Mouse (Mus musculus) mouse trophoblast stem cell (cell line): ENCODE measurements around the gene Sycp2l.
"Not testable (repeated sequence)": the region's sequence is repeated elsewhere in the genome, so short reads cannot be mapped to it uniquely, and the experiment has no call there.

Experiments used
- in situ Hi-C, 2 experiments: fragments of 300-500 bp; cut with MseI, MboI; formaldehyde crosslinking; loops; 2 replicates in 1 of 2; 3 replicates in 1 of 2; pipeline ENCODE4 v1.15.1; 2025

Sycp2l gene

DNA sequence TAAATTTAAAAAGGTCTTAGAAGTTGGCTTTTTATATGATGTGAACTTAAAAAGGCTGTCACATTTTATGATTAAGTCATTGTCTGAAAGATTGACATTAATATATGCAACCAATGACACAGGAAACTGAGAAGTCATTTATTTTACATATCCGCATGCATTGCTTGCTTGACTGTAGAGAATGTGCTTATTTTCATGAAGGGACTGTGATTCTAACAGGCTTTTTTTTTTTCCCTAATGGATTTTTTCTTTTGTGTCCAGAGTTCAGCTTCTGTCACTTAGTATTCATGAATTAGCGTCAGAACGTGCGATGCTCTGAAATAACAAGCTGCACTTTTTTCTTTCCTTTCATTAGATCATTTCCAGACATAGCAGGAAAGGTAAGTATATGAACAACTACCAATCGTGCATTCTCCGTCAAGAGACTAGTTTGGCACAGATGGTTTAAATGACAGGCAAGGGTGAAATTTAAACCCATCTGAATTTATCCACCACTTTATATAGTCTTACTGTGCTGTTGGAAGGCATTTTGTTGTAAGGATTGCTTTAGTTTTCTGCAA is 9.6 kb downstream of the Sycp2l start:
- in situ Hi-C loops: no loop called here

DNA sequence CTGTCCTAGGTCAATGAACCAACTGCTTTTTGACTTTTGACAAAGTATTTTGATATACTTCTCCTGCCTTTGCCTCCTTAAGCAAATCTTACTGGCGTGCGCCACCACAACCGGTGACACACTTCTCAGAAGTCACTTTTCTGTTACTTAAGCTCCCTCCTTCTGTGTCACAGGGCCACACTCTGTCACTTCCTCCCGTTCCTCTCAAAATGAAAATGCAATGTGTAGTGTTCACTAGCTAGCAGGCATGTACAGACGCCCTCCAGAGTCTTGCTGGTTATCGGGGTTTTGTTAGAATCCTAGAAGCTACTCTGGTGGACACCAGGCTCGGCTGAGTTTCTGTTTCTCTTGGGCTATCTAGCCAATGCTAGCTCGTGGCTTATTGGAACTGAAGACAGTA is 14.2 kb downstream of the Sycp2l start:
- in situ Hi-C loops: no loop called here

DNA sequence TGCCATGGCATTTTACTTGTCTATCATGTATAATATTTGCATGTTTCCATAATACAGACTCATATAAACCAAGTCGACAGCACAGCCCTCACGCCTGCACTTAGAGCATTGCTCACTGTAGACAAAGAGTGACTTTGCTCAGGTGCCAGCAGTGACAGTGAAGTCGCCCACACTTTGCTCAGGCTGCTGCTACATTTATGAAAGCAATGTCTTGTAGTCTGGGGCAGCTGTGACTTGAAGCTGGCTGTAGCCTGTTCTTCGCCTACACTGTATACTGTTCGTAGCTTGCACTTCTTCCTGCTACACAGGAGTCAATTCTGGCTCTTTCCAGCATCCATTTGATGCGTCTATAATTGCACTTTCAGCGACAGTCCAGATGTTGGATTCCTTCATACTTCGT is 15.0 kb downstream of the Sycp2l start:
- in situ Hi-C loops: no loop called here

DNA sequence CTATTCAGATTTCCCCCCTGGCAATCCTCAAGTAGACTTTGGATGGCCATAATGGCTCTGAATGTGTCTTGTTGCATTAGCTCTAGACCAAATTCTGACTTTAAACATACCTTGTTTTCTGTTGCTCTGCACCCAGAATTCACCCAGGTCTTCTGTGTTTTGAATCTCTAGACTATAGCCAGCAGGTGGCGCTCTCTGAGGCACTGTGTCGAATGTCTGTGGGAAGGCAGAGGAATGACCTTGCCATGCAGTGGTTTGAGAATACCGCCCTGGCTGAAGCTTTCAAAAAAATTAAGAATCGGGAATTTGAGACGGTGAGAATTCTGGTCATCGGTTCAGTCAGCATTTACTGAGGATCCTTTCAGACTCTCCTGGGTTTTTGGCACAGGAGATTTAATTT is 20.8 kb downstream of the Sycp2l start:
- in situ Hi-C loops: loop anchor here (5.0 kb wide), 2 partner anchors 102 to 107 kb away; no protein-coding TSS in a partner anchor

DNA sequence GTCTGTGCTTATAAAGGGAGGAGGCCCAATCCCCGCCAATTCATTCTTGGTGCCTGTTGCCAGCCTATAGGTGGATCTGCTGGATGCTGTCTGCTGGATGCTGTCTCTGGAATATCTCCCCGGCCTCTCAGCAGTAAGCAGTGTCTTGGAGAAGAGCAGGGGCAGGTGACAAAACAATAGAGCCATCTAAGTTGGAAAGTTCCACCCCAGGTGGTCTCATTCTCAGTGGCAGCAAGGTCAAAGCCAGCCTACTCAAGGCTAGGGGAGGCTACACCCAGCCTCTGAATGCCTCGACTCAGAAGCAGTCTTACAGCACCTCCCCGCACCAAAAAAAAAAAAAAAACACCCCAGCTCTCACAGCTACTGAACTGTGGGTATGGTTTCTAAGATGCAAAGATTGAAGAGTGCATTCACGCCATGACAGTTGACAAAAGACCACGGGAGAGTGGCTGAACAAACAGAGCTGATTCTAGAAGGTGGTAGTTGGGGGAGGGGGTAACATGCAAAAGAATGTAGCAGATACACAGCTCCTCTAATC is 31.4 kb downstream of the Sycp2l start:
- in situ Hi-C loops: no loop called here

DNA sequence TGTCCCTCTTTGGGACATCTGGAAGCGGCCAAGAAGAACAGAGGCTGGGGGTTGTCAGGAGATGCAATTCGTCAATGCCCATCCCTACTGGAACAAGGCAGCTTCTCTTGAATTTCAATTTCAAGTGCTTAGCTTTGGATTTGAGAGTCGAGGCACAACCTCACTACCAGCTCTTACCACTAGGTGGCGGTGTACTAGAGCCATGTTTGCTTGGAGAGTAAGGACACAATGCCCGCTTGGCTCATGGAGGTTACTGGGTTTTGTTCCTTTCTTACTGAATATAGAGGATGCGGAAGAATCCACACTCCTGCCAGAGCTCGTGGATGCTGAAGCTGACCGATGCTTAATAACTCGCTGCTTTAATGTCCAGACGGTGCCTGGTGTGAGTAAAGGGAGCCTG is 32.2 kb downstream of the Sycp2l start:
- in situ Hi-C loops: no loop called here

DNA sequence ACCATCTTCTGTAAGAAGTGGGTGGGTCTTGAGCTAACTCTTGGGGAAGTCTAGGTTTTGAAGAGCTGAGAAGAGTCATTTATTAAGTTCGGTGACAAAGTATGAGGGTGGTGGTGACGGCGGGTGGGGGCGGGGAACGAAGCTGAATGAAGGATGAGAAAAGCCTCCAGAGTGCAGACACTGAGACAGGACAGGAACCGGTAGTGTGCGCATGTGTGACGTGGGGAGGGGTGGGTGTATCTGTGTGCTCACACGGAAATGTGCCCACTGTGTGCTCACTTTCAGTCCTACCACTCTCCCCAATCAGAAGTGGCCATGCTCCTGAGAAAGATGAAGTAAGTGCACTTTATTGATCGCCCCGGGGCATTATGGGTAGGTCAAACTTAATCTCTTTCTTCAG is 39.0 kb downstream of the Sycp2l start:
- in situ Hi-C loops: no loop called here

DNA sequence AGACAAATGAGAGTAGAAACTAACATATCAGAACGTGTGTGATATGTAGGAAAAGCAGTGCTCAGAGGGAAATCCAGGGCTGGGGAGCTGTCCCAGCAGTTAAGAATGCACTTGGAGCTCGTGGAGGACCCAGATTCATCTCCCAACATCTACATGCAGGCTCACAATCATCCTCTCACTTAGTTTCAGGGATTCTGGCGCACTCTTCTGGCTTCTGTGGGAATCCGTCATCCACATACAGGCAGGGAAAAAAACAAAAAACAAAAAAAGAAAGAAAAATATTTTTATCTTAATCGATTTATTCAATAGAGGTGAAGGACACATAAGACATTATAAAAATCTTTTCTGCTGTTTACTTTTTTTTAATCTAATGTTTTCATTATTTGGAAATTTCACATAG is 44.3 kb downstream of the Sycp2l start:
- in situ Hi-C loops: no loop called here

DNA sequence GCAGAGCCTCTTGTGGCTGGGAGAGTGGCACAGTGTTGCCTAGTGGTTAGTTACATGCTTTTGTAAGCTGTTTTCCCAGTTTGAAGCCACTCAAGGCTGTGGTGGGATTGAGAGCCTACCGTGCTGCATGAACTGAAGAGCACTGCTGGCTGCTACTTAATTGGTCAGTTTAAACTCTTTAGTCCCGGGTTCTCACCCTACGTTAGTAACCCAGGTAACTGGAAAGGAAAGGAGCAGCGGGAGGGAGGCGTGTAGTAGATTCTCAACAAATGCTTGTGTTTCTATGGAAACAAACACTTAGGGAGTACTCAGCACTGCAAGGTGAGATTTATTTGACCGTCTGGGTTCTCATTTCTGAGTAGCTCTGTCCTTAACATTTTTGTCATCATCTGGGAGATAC is 73.8 kb downstream of the Sycp2l start:
- in situ Hi-C loops: no loop called here

DNA sequence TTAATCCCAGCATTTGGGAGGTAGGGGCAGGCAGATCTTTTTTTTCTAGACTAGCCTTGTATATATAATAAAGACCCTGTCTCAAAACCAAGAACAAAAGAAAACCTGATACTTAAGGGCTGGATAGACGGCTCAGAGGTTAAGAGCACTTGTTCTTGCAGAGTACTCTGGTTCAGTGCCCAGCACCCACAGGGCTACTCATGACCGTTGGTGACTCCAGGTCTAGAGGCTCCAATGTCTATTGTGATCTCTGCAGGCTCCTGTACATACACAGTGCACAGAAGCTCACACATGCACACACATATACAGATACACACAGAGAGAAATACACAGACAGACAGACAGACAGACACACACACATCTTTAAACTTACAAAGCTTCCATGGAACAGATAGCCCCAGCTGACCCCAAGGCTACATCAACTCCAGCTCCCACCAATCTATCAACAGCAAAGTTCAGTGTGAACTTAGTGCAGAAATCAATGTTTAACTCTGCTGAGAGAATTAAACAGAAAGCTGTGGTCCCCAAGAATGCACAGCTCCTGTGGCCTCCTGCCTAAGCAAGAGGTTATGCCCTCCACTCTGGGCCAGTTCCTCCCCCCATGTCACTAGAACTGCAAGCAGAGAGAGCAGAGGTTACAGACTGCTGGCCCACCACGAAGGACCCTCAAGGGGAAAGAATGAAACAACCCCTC is 81.7 kb downstream of the Sycp2l start:
- in situ Hi-C loops: no loop called here

DNA sequence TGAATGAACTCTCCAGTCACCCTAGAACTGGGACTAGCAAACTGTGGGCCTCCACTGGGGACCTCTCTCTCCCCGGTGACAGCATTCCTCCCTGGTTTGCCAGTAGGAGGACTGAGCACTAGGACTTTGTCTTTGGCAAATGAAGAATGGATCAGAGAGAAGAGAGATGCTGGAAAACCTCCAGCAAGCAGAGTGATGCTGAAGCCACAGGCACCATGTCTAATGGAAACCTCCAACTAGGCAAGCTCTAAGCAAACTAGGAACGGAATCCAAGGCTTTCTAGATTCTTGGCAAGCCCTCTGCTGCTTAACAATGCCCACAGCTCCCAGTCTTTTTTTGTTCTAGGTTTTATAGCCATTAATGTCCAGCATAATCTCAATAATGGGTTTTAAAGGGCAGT is 86.8 kb downstream of the Sycp2l start:
- in situ Hi-C loops: no loop called here

DNA sequence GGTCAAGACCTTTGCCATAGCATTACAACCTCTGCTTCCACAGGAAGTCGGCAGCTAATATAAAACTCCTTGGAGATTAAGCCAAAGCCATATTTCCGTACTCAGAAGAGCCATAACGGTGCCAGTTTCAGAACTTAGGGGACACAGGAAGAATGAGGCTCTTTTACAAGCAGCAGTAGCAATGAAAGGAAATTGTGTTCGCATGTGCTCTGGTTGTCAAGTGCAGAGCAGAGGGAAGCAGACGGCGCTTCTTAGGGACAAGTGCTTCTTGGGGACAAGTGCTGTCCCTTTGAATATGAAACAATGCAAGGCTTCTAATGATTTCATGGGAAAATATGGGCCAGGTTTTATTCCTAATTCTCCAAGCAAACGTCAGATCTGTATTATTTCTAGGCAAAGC is 89.2 kb downstream of the Sycp2l start:
- in situ Hi-C loops: no loop called here

DNA sequence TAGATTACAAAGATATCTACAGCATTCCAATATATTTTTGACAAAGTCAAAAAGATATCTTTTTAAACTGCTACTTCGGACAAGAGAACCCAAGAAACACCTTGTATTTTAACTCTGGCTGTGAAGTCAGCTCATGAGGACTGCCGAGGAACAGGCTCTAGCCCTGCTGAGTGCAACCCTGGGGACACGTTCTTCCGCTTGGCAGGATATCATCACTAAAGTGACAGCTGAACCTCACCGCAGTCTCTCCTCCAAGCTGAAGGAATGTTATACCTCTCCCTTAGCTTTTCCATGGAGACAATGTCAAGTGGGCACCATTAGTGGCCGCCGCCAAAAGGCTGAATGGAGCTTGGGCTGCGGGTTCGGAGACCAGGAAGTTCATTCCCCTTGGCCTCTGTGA is 89.6 kb downstream of the Sycp2l start:
- in situ Hi-C loops: no loop called here

DNA sequence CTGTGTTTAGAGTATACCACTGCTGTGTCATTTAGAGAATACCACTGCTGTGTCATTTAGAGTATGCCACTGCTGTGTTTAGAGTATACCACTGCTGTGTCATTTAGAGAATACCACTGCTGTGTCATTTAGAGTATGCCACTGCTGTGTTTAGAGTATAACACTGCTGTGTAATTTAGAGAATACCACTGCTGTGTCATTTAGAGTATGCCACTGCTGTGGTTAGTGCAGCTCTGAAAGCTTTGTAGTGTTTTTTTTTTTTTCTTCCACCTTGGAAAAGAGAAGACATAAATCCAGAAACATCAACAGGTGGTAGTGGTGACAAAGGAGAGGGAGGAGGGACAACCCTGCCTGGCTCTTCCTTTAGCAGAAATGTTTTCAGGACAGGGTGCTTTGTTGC is 91.5 kb downstream of the Sycp2l start:
- in situ Hi-C loops: not testable (repeated sequence)

DNA sequence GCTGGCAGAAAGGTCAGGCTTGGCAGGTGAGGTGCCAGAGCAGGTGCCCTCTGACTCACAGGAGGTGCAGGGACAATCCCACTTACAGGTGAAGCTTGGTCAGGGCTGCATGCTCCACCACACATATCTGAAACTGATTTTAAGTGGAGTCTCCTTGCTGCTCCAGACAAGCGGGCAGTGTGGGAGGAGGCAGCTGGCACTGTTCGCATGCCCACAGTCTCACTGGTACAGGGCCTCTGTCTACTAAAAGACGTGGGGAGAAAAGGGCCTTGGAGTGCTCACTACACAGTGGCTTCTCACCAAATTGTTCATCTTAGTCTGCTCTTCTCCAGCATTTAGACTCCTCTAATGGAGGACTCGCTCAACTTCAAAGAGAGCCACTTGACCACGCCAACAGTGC is 92.1 kb downstream of the Sycp2l start:
- in situ Hi-C loops: no loop called here

DNA sequence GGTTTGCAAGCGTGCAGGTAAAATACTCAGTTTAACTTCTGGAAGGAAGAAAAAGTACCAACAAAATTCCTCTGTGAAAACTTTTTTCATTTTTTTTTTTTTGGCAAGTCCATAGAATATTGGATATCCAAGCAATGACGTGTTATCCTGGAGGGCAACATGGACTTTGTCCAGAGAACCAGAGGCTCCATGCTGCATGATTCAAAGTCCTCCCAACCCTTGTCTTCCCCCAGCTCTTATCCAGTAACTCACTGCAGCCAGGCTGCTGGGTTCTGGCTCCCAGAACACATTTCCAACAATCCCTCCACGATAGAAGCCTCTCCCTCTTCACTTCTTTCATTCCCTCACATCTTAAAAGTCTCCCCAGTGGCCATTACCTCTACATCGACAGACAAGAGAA is 97.2 kb downstream of the Sycp2l start:
- in situ Hi-C loops: no loop called here

DNA sequence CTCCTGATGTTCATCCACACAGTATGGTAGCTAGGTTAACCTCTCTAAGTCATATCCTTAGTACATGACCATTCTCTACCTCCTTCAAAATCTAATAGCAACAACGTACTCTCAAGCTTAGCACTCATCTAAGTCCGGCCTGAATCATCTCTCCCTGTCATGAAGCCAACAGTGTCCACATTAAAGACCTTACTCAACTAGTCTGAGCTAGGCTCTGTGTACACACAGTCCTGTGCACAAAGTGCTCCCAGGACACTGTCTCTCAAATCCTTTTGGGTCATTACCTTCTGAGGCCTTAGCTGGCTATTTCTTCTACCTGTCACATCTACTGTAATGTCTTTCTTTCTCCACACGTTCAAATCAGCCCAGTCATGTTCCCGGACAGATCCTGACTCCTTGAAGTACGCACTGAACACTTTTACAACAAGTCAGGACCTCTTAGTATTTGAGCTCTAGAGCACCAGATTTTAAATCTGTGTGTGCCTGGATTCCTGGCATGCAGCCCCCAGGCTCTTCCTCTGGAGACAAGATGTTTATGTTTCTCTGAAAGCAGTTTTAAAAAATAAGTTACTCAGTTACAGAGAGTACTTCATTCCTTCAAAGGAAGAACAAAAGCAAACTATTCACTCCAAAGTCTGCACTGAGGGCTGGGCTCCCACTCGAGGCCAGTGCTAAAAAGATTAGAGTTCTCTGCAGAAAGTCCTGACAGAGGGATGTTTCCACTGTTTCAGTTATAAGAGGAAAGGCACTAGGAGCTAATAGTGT is 98.6 kb downstream of the Sycp2l start:
- in situ Hi-C loops: no loop called here

DNA sequence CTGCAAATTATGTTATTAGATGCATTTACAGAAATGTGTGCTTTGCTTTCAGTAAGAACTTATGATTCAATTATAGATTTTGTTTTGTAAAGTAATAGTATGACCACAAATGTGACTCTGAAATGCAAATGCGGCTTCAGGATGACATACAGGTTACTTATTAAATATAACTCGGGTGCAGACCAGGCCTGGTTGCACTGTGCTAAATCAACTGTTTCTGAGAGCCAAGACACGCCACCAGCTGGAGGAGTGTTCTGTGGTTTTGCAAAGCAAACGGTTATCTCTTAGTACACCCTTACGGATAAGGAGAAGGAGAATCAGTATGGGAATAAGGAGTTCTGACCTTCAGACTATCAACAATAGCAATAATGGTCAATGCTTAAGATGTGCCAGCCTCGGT is 101.6 kb downstream of the Sycp2l start:
- in situ Hi-C loops: no loop called here

DNA sequence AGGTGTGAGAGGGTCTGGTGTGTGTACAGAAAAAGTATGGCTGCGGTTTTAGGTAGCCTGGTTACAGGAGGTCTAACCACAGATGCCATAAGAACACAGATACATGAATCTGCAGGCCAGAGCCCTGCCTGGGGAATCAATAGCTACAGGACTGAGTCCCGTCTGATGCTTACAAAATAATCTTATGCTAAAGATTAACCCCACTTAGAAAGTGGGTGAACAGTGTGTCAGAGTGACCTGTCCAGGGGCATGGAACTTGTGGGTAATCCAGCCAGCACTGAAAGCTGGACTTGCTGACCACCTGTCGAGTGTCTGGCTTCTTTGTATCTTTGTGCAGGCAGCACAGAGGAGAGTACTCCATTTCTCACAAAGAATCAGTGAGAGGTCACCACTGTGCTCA is 102.1 kb downstream of the Sycp2l start:
- in situ Hi-C loops: no loop called here

DNA sequence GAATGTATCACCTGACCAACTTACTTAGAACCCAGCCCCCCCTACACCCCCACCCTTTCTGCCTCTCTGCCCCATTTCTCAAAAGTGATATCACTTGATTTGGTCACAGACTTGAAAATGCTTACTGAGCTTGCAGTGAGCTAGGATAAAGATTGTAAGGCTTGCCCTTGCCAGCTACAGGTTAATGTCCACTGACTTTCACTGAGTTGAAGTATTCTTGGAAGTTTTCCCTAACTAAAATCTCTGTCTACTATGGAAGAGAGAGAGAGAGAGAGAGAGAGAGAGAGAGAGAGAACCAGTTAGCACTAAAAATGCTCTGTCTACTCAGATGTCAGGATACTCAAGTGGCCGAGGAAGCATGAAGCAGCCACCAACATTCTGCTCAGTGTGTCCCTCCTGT is 104.9 kb downstream of the Sycp2l start:
- in situ Hi-C loops: no loop called here

DNA sequence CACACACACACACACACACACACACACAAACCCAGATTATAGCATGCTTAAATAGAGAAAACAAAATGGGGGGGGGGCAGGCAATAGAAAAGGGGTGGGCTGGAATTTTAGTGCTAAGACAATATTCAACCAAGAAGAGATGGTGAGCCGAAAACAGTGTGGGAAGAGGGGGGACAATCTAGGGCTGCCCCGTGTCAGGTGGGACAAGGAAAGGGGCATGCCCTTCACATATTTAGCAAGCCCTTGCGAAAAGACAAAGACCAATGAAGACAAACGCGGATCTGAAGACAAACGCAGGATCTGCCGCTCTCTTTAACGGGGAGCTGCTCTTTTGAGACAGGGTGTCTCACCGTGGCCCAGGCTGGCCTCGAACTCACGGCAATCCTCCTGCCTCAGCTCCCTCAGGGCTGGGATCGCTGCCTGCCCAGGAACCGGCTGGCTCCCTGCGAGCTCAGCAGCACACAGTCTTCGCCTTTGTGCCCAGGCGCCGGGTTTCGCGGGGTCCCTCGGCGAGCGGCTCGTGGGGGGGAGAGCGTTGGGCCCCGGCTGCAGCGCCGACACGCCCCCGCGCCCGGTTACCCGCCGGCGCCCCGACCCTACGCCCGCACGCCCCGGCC is 105.7 kb downstream of the Sycp2l start:
- in situ Hi-C loops: no loop called here

DNA sequence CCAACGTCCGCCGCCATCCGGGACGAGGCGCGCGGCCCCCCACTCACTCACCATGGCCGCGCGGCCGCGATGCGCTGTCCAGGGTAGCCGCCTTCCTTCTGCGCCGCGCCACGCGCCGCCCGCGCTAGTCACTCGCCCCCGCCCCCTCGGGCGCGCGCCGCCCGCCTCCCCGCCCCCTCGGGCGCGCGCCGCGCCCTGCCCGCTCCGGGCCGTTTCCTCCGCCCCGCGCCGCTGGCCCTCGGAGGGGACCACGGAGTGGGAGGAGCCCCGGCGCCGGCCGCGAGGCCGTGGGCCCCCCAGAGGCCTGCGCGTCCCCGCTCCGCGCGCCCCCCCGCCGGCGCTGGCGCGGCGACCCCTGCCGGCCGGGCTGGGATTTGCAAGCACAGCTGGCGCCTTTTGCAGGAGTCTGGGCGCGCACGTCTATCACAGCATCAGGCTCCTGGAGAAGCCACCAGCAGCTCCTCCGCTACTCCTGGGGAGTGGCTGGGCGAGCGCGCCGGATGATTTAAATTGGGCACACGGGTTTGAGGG is 106.3 kb downstream of the Sycp2l start, which contains the start of gene Elovl2:
Gene Elovl2 (minus strand): TSS at position 102 of the 531 bp plus-strand sequence.
- in situ Hi-C loops: no loop called here
